Mouse (Mus musculus) hindbrain, postnatal 0 days (tissue): ENCODE measurements around the gene Rbm28. TPM values are rescaled to one million over a fixed set of nuclear protein-coding genes. Genes with fewer than 3 reads are reported as not detected.
A peak's percentile ranks its signal among the peaks of the same experiment; 100 is the strongest.

ENCODE experiments used
- ATAC-seq: fragments of 200-750 bp; cut with Nextera tagmentation; 2 replicates; pipeline ENCODE4 v1.8.0; 2017; ENCODE audit warnings: mild to moderate bottlenecking, moderate TSS enrichment, moderate library complexity
- DNase-seq: peaks from one replicate; pipeline ENCODE4 v3.0.0-alpha.2; 2015; ENCODE audit warnings: low spot score
- H3K27ac ChIP-seq: fragments of 300-500 bp; sonication (generic); 2 replicates; pipeline ENCODE4 v1.5.1; 2014; ENCODE audit warnings: mild to moderate bottlenecking
- H3K27me3 ChIP-seq: fragments of 300-500 bp; sonication (generic); 2 replicates; pipeline ENCODE4 v1.6.1; 2014; ENCODE audit warnings: low read length, mixed read lengths; ENCODE audit not compliant: insufficient read depth
- H3K36me3 ChIP-seq: fragments of 300-500 bp; sonication (generic); 2 replicates; pipeline ENCODE4 v1.6.1; 2014; ENCODE audit warnings: low read length, mixed read lengths; ENCODE audit not compliant: insufficient read depth
- H3K4me1 ChIP-seq: fragments of 300-500 bp; sonication (generic); 2 replicates; pipeline ENCODE4 v1.6.1; 2014; ENCODE audit warnings: antibody characterized with exemption, low read length, mixed read lengths; ENCODE audit not compliant: insufficient read depth
- H3K4me2 ChIP-seq: fragments of 300-500 bp; sonication (generic); 2 replicates; pipeline ENCODE4 v1.6.1; 2014; ENCODE audit warnings: low read depth, mild to moderate bottlenecking, low read length, moderate library complexity, mixed read lengths
- H3K4me3 ChIP-seq: fragments of 300-500 bp; sonication (generic); 2 replicates; pipeline ENCODE4 v1.5.1; 2014; ENCODE audit warnings: low read length
- H3K9ac ChIP-seq: fragments of 300-500 bp; sonication (generic); replicated peaks from 2 replicates; pipeline ENCODE4 v1.6.1; 2014; ENCODE audit warnings: mild to moderate bottlenecking, low read length, moderate library complexity, mixed read lengths
- H3K9me3 ChIP-seq: fragments of 300-500 bp; sonication (generic); 2 replicates; pipeline ENCODE4 v1.6.1; 2016; ENCODE audit warnings: low read length, mixed read lengths
- CTCF ChIP-seq: IDR thresholded peaks from 2 replicates; pipeline ENCODE4 v1.5.1; 2016; ENCODE audit warnings: antibody characterized with exemption, control low read depth, low read depth
- WGBS: fragments of 180-500 bp; shearing (Covaris S2); extraction: QIAGEN DNeasy Blood & Tissue Kit; methylation state at CpG from one replicate; pipeline ENCODE4 v1.1.7; 2014; 5-methylcytosine and 5-hydroxymethylcytosine counted together
- microRNA-seq, 2 experiments: library from miRNA; unstranded; fragments of <30 nt; microRNA quantifications; one replicate each; pipeline ENCODE4; 2016
- polyA plus RNA-seq: library from polyadenylated mRNA; unstranded; fragments of >200 nt; fragmentation: Nextera tagmentation; extraction: Ambion mirVana; gene quantifications from 2 replicates; pipeline ENCODE4 v1.2.1, GENCODE M21; 2015
- total RNA-seq: library from RNA; depleted of rRNA; stranded (reverse); fragments of >200 nt; gene quantifications from 2 replicates; pipeline ENCODE4 v1.2.3, GENCODE M21; 2014; rRNA removed

The Rbm28 gene
- total and polyA plus RNA-seq, 2 experiments from 2014 or later: 16.3 to 18.8 TPM

DNA sequence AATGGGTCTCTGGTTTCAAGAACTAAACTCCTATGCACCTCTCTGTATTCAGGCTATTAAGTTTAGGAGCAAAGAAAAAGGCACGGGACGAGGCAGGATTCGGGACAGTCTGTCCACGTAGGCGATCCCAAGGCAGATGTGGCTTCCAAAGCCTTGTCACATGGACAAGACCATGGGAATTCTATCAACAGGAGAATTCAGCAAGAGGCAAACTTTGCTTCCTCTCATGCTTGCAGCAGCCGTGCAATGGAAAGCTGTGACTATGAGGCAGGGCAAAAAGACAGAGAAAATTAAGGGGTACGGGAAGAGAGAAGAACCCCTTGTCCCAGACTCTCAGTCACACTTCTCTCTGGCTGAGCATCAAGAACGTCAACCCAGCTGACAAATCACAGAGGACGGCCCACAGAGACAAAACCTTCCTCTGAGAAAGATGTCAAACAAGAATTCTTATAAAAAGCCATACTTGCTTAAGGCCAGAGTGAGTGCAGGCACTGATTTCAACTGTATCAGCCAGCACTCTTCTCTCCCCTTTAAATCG is 82.9 kb downstream of the Rbm28 start:
- H3K27me3 ChIP-seq: no peaks in the 10 kb centered on the region
- H3K4me3 ChIP-seq: no peak overlapping the region
- H3K9ac ChIP-seq: no peak overlapping the region
- WGBS: 72% methylated on average over 10 of the region's 10 CpGs
- H3K4me1 ChIP-seq: no peaks in the 10 kb centered on the region
- no peak for DNase-seq
- ATAC-seq: no peak
- no peak overlapping the region for H3K4me2 ChIP-seq
- H3K9me3 ChIP-seq: no peaks in the 10 kb centered on the region
- TF ChIP-seq CTCF: no peak
- no peaks in the 10 kb centered on the region for H3K36me3 ChIP-seq
- no peak overlapping the region for H3K27ac ChIP-seq

DNA sequence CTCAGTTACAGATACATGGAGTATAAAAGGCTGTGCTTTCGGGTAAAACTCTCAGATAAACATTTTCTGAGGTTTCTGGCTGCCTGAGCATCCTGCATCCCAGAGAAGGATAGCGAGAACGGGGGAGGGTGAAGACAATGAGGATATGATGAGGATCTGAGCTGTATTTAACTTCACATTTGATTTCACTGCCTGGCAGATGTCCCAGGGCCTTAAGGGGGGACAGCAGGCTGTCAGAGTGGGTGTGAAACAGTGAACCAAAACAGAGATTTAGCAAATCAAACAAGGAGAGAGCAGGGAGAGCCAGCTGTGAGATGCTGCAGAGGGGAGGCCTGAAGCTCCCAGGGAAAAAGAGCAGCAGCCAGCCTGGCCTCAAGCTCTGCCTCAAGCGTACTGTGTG is 85.5 kb downstream of the Rbm28 start:
- no peak overlapping the region for H3K4me2 ChIP-seq
- ATAC-seq: peak; percentile 36; the same call in 1 of the 2 replicates
- H3K9me3 ChIP-seq: no peaks in the 10 kb centered on the region
- TF ChIP-seq CTCF: no peak
- WGBS: 42% methylated on average over 4 of the region's 4 CpGs
- H3K27ac ChIP-seq: 0 out of 2 replicates have a peak overlapping the region, but pooled peaks have one; percentile 7
- no peak overlapping the region for H3K4me3 ChIP-seq
- H3K27me3 ChIP-seq: no peaks in the 10 kb centered on the region
- H3K4me1 ChIP-seq: no peaks in the 10 kb centered on the region
- no peak overlapping the region for H3K9ac ChIP-seq
- DNase-seq: peak; percentile 62
- no peaks in the 10 kb centered on the region for H3K36me3 ChIP-seq

DNA sequence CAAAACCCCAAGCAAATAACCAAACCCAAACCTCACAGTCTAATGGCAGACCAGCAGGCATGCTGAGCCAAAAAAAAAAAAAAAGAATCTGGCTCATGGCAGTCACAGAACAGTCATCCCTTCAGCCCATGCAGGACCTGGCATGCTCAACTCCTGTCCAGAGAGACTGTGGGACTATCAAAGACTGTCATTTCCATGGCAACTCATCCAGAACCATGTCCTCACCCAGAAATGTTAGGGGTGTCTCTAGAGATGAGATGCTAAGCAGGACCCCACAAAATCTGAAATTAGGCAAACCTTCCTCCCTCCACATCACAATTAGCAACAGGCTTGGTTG is 90.7 kb downstream of the Rbm28 start:
- no peaks in the 10 kb centered on the region for H3K9me3 ChIP-seq
- no peak overlapping the region for H3K27ac ChIP-seq
- TF ChIP-seq CTCF: no peak
- ATAC-seq (peak; percentile 64), DNase-seq (no peak)
- no peaks in the 10 kb centered on the region for H3K27me3 ChIP-seq
- no peak overlapping the region for H3K4me3 ChIP-seq
- no peaks in the 10 kb centered on the region for H3K36me3 ChIP-seq
- H3K9ac ChIP-seq: no peak overlapping the region
- H3K4me1 ChIP-seq: no peaks in the 10 kb centered on the region
- H3K4me2 ChIP-seq: no peak overlapping the region

Small RNA genes within 50 kb of the gene (microRNA-seq; reads per million reads assigned to microRNA genes)
- 0 reads per million in 2 experiments for gene Gm24303

Other genes with a start within 250 kb of the Rbm28 start
- not detected in 2 replicates for gene Lep, start 104.8 kb downstream of the Rbm28 start, total RNA-seq
- not detected in 2 replicates for gene Lep, start 104.8 kb downstream of the Rbm28 start, polyA plus RNA-seq
- gene Prrt4, start 14.6 kb upstream of the Rbm28 start, total RNA-seq: 37.8 and 44.9 TPM in 2 replicates
- 12.9 and 14.8 TPM in 2 replicates for gene Prrt4, start 14.6 kb upstream of the Rbm28 start, polyA plus RNA-seq
- gene Impdh1, start 51.4 kb upstream of the Rbm28 start, total RNA-seq: 37.8 and 46.3 TPM in 2 replicates
- 63.4 and 64.4 TPM in 2 replicates for gene Impdh1, start 51.4 kb upstream of the Rbm28 start, polyA plus RNA-seq
- 26.5 and 35.8 TPM in 2 replicates for gene Hilpda, start 107.5 kb upstream of the Rbm28 start, total RNA-seq
- gene Hilpda, start 107.5 kb upstream of the Rbm28 start, polyA plus RNA-seq: 23.3 and 25.6 TPM in 2 replicates
- gene Fam71f2, start 114.6 kb upstream of the Rbm28 start, total RNA-seq: 0.79 and 2.1 TPM in 2 replicates
- 0.29 and 0.39 TPM in 2 replicates for gene Fam71f2, start 114.6 kb upstream of the Rbm28 start, polyA plus RNA-seq
- gene Fam71f1, start 154.1 kb upstream of the Rbm28 start, total RNA-seq: not detected in 2 replicates
- gene Fam71f1, start 154.1 kb upstream of the Rbm28 start, polyA plus RNA-seq: 0.13 TPM in 1 of 2 replicates, not detected in the other
- 117 and 119 TPM in 2 replicates for gene Calu, start 183.1 kb upstream of the Rbm28 start, total RNA-seq
- gene Calu, start 183.1 kb upstream of the Rbm28 start, polyA plus RNA-seq: 131 and 135 TPM in 2 replicates
- gene Opn1sw, start 223.5 kb upstream of the Rbm28 start, total RNA-seq: 2.2 TPM in 1 of 2 replicates, not detected in the other
- gene Opn1sw, start 223.5 kb upstream of the Rbm28 start, polyA plus RNA-seq: 0.44 and 0.63 TPM in 2 replicates
- gene Ccdc136, start 231.3 kb upstream of the Rbm28 start, total RNA-seq: 58.1 and 79.4 TPM in 2 replicates
- 56.4 and 62.0 TPM in 2 replicates for gene Ccdc136, start 231.3 kb upstream of the Rbm28 start, polyA plus RNA-seq